Mouse (Mus musculus): Measurements from ENCODE around the gene Gpr156.

Gpr156 gene

GRCm38 (mm10) chr16:37916138-37916817 is at the start of gene Gpr156:
Gene Gpr156 (plus strand): TSS chr16:37916496.
- DNase-seq = peak; percentile 46

GRCm38 (mm10) chr16:37867791-37868505 is 48.3 kb upstream of the Gpr156 start, which contains the start of gene Lrrc58:
Gene Lrrc58 (plus strand): TSS chr16:37868389.
- peak; percentile 90 for DNase-seq

GRCm38 (mm10) chr16:37868506-37869469 is 47.5 kb upstream of the Gpr156 start:
- DNase-seq = peak; percentile 44

- no peak for DNase-seq
Observed at GRCm38 (mm10) chr16:37869470-37870231, 46.6 kb upstream of the Gpr156 start.

- peak; percentile 67 for DNase-seq
Observed at GRCm38 (mm10) chr16:37871112-37871715, 45.1 kb upstream of the Gpr156 start.

- DNase-seq = no peak
Observed at GRCm38 (mm10) chr16:37874501-37875235, 41.6 kb upstream of the Gpr156 start.

GRCm38 (mm10) chr16:37877406-37877805 is 38.9 kb upstream of the Gpr156 start:
- no peak for DNase-seq

- no peak for DNase-seq
Observed at GRCm38 (mm10) chr16:37878951-37879505, 37.3 kb upstream of the Gpr156 start.

- DNase-seq = no peak
Observed at GRCm38 (mm10) chr16:37879750-37880419, 36.4 kb upstream of the Gpr156 start.

- no peak for DNase-seq
Observed at GRCm38 (mm10) chr16:37881168-37881567, 35.1 kb upstream of the Gpr156 start.

GRCm38 (mm10) chr16:37888986-37889385 is 27.3 kb upstream of the Gpr156 start:
- no peak for DNase-seq

GRCm38 (mm10) chr16:37892667-37893066 is 23.6 kb upstream of the Gpr156 start:
- no peak for DNase-seq

GRCm38 (mm10) chr16:37893381-37893780 is 22.9 kb upstream of the Gpr156 start:
- no peak for DNase-seq

- DNase-seq = no peak
Observed at GRCm38 (mm10) chr16:37893942-37894341, 22.4 kb upstream of the Gpr156 start.

GRCm38 (mm10) chr16:37898790-37899189 is 17.5 kb upstream of the Gpr156 start:
- no peak for DNase-seq

GRCm38 (mm10) chr16:37899357-37899756 is 16.9 kb upstream of the Gpr156 start:
- no peak for DNase-seq

- no peak for DNase-seq
Observed at GRCm38 (mm10) chr16:37901318-37901717, 15.0 kb upstream of the Gpr156 start.

GRCm38 (mm10) chr16:37906456-37906855 is 9.8 kb upstream of the Gpr156 start:
- no peak for DNase-seq

GRCm38 (mm10) chr16:37911086-37911485 is 5.2 kb upstream of the Gpr156 start:
- no peak for DNase-seq

GRCm38 (mm10) chr16:37916818-37917201 is 514 bp downstream of the Gpr156 start:
- no peak for DNase-seq
